Mouse (Mus musculus) intestine, embryonic 16.5 days (tissue): ENCODE data around the gene Llgl2. TPM values are rescaled to one million over a fixed set of nuclear protein-coding genes. Genes with fewer than 3 reads are reported as not detected.
"Not testable (repeated sequence)": the region's sequence is repeated elsewhere in the genome, so short reads cannot be mapped to it uniquely, and the experiment has no call there.

Experiments used
- ATAC-seq: fragments of 200-750 bp; cut with Nextera tagmentation; 2 replicates; pipeline ENCODE4 v1.8.0; 2017; ENCODE audit warnings: moderate TSS enrichment, moderate library complexity
- H3K27ac ChIP-seq: fragments of 300-500 bp; sonication (generic); 2 replicates; pipeline ENCODE4 v1.5.1; 2014; ENCODE audit warnings: mild to moderate bottlenecking, low read length
- H3K27me3 ChIP-seq: fragments of 300-500 bp; sonication (generic); replicated peaks from 2 replicates; pipeline ENCODE4 v1.6.1; 2014; ENCODE audit warnings: low read length, control low read depth, mixed read lengths; ENCODE audit not compliant: control insufficient read depth, insufficient read depth
- H3K36me3 ChIP-seq: fragments of 300-500 bp; sonication (generic); 2 replicates; pipeline ENCODE4 v1.6.1; 2014; ENCODE audit warnings: low read length, control low read depth; ENCODE audit not compliant: control insufficient read depth, insufficient read depth
- H3K4me1 ChIP-seq: fragments of 300-500 bp; sonication (generic); 2 replicates; pipeline ENCODE4 v1.6.1; 2014; ENCODE audit warnings: low read length, control low read depth, mixed read lengths; ENCODE audit not compliant: control insufficient read depth, insufficient read depth
- H3K4me2 ChIP-seq: fragments of 300-500 bp; sonication (generic); 2 replicates; pipeline ENCODE4 v1.6.1; 2014; ENCODE audit warnings: low read depth, low read length, control low read depth
- H3K4me3 ChIP-seq: fragments of 300-500 bp; sonication (generic); 2 replicates; pipeline ENCODE4 v1.5.1; 2014; ENCODE audit warnings: mild to moderate bottlenecking, low read length
- H3K9ac ChIP-seq: fragments of 300-500 bp; sonication (generic); 2 replicates; pipeline ENCODE4 v1.6.1; 2014; ENCODE audit warnings: low read depth, low read length
- H3K9me3 ChIP-seq: fragments of 300-500 bp; sonication (generic); 2 replicates; pipeline ENCODE4 v1.6.1; 2016; ENCODE audit warnings: low read length, control low read depth; ENCODE audit not compliant: control insufficient read depth
- WGBS: fragments of 180-500 bp; shearing (Covaris S2); extraction: QIAGEN DNeasy Blood & Tissue Kit; methylation state at CpG from one replicate; pipeline ENCODE4 v1.1.7; 2014; 5-methylcytosine and 5-hydroxymethylcytosine counted together
- polyA plus RNA-seq: library from polyadenylated mRNA; unstranded; fragments of >200 nt; fragmentation: Nextera tagmentation; extraction: Ambion mirVana; gene quantifications from 2 replicates; pipeline ENCODE4 v1.2.1, GENCODE M21; 2015

Llgl2 gene
- polyA plus RNA-seq, 1 experiment from 2014 or later = 102 TPM

DNA sequence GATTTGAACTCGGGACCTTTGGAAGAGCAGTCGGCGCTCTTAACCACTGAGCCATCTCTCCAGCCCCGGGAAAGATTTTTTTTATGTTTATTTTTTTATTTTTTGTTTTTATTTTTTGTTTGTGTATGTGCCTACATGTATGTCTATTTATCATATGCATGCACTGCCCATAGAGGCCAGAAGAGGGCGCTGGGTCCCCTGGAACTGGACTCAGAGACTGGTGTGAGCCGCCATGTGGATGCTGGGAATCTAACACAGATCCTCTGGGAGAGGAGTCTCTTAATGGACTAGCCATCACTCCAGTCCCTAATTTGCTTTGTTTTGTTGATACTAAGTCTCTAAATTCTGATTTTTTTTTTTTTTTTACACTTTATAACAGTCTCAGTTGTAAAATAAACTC lies 17.2 kb downstream of the Llgl2 start:
- no peak overlapping the region for H3K4me2 ChIP-seq
- ATAC-seq = no peak
- H3K4me1 ChIP-seq = peaks cover 69% of the 10 kb centered on the region
- WGBS = 85% methylated on average over 6 of the region's 6 CpGs
- H3K9ac ChIP-seq = no peak overlapping the region
- peaks cover 17% of the 10 kb centered on the region for H3K36me3 ChIP-seq
- peak overlapping the region; percentile 93; the same call in 1 of the 2 replicates for H3K27ac ChIP-seq
- no peaks in the 10 kb centered on the region for H3K9me3 ChIP-seq
- H3K4me3 ChIP-seq = no peak overlapping the region
- H3K27me3 ChIP-seq = no peaks in the 10 kb centered on the region

- 10% methylated on average over 6 of the region's 6 CpGs for WGBS
- Histone ChIP-seq H3K27me3 (no peaks in the 10 kb centered on the region), H3K9ac (peak overlapping the region; percentile 57), H3K36me3 (peaks cover 22% of the 10 kb centered on the region), H3K27ac (peak overlapping the region; percentile 93), H3K4me2 (peak overlapping the region; percentile 40), H3K4me3 (peak overlapping the region; percentile 7; the same call in 1 of the 2 replicates), H3K4me1 (peaks cover 60% of the 10 kb centered on the region), H3K9me3 (no peaks in the 10 kb centered on the region)
- ATAC-seq = peak; percentile 65
Measured at GRCm38 (mm10) chr11:115841961-115842550, 18.2 kb downstream of the Llgl2 start.

GRCm38 (mm10) chr11:115843141-115843890 lies 19.5 kb downstream of the Llgl2 start:
- Histone ChIP-seq H3K4me3 (no peak overlapping the region), H3K9ac (peak overlapping the region; percentile 57), H3K27me3 (no peaks in the 10 kb centered on the region), H3K4me2 (0 out of 2 replicates have a peak overlapping the region, but pooled peaks have one; percentile 2), H3K4me1 (peaks cover 48% of the 10 kb centered on the region), H3K36me3 (peaks cover 24% of the 10 kb centered on the region), H3K27ac (peak overlapping the region; percentile 93), H3K9me3 (no peaks in the 10 kb centered on the region)
- 68% methylated on average over 13 of the region's 14 CpGs for WGBS
- ATAC-seq = peak; percentile 1; the same call in 1 of the 2 replicates

DNA sequence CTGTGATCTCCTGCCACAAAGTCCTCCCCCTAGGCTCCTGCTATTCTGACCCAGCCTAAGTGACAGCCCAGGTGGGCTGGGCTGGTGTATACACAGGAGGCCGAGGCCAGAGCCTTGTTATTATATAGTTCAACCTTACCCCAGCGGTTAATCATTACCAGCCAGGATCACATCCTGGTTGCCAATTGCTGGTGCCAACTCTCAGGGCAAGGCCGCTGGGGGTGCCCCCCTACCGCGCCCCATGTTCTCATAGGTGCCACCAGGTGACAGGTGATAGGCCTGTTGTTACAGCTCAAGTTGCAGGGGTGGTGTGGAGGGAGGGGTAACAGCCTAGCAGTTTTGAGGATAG lies 20.0 kb downstream of the Llgl2 start:
- Histone ChIP-seq H3K4me2 (0 out of 2 replicates have a peak overlapping the region, but pooled peaks have one; percentile 10), H3K36me3 (peaks cover 24% of the 10 kb centered on the region), H3K27ac (peak overlapping the region; percentile 93), H3K27me3 (no peaks in the 10 kb centered on the region), H3K9me3 (no peaks in the 10 kb centered on the region), H3K9ac (peak overlapping the region; percentile 14; the same call in 1 of the 2 replicates), H3K4me3 (no peak overlapping the region), H3K4me1 (peaks cover 43% of the 10 kb centered on the region)
- 68% methylated on average over 5 of the region's 5 CpGs for WGBS
- peak; percentile 93 for ATAC-seq

GRCm38 (mm10) chr11:115844240-115844639 lies 20.4 kb downstream of the Llgl2 start:
- peaks cover 39% of the 10 kb centered on the region for H3K4me1 ChIP-seq
- peak; percentile 7; the same call in 1 of the 2 replicates for ATAC-seq
- H3K9me3 ChIP-seq = no peaks in the 10 kb centered on the region
- H3K27me3 ChIP-seq = no peaks in the 10 kb centered on the region
- peak overlapping the region; percentile 93 for H3K27ac ChIP-seq
- peaks cover 27% of the 10 kb centered on the region for H3K36me3 ChIP-seq
- 0 out of 2 replicates have a peak overlapping the region, but pooled peaks have one; percentile 10 for H3K4me2 ChIP-seq
- H3K9ac ChIP-seq = peak overlapping the region; percentile 14; the same call in 1 of the 2 replicates
- 58% methylated on average over 8 of the region's 8 CpGs for WGBS
- H3K4me3 ChIP-seq = no peak overlapping the region

DNA sequence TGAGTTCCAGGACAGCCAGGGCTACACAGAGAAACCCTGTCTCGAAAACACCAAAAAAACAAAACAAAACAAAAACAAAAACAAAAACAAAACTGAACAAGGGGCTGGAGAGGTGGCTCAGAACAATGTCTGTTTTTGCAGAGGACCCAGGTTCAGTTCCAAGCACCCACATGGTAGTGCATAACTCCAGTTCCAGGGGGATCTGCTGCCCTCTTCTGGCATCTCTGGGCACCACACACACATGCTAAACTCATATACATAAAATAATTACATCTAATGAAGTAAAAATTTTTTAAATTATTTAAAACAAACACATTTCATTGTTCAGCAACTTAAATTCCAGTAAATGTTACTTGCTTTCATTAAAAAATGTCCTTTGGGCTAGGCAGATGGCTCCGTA lies 22.0 kb downstream of the Llgl2 start:
- no peaks in the 10 kb centered on the region for H3K27me3 ChIP-seq
- no peaks in the 10 kb centered on the region for H3K9me3 ChIP-seq
- H3K9ac ChIP-seq = no peak overlapping the region
- ATAC-seq = no peak
- WGBS = 99% methylated on average over 2 of the region's 2 CpGs
- H3K4me3 ChIP-seq = no peak overlapping the region
- peaks cover 30% of the 10 kb centered on the region for H3K4me1 ChIP-seq
- no peak overlapping the region for H3K27ac ChIP-seq
- peaks cover 36% of the 10 kb centered on the region for H3K36me3 ChIP-seq
- H3K4me2 ChIP-seq = no peak overlapping the region

- Histone ChIP-seq H3K36me3 (peaks cover 16% of the 10 kb centered on the region), H3K9me3 (no peaks in the 10 kb centered on the region), H3K4me2 (no peak overlapping the region), H3K27me3 (peaks cover 19% of the 10 kb centered on the region), H3K27ac (no peak overlapping the region), H3K9ac (no peak overlapping the region), H3K4me3 (no peak overlapping the region), H3K4me1 (peaks cover 9% of the 10 kb centered on the region; the same call in 1 of the 2 replicates)
- no peak for ATAC-seq
- WGBS = 76% methylated on average over 6 of the region's 6 CpGs
Measured at GRCm38 (mm10) chr11:115854674-115855073, 30.8 kb downstream of the Llgl2 start.

GRCm38 (mm10) chr11:115857146-115857545 lies 33.3 kb downstream of the Llgl2 start:
- H3K9me3 ChIP-seq, H3K36me3 ChIP-seq, H3K4me3 ChIP-seq, H3K4me2 ChIP-seq, H3K27ac ChIP-seq, ATAC-seq, H3K9ac ChIP-seq: not testable (repeated sequence)
- Histone ChIP-seq H3K27me3 (peaks cover 31% of the 10 kb centered on the region), H3K4me1 (peaks cover 11% of the 10 kb centered on the region; the same call in 1 of the 2 replicates)
- 89% methylated on average over 4 of the region's 4 CpGs for WGBS

DNA sequence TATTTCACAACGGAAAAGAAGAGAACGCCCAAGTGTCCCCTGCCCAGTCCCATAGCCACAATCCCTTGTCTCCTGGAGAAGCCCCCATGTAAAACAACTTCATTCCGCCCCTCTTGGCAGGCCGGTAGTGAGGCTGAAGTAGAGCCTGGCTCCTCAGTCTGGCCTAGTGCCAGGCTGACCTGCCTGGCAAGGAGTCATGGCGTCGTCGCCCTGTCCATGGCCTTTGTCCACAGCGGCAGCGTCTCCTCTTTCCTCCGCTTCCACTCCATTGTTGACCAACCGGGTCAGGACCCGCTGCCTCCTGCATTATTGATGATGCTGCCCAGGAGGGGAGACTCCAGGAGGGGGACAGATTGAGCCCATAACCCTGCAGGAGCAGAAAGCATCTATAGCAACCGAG lies 34.1 kb downstream of the Llgl2 start:
- ATAC-seq = no peak
- no peak overlapping the region for H3K27ac ChIP-seq
- H3K27me3 ChIP-seq = peaks cover 31% of the 10 kb centered on the region
- H3K4me1 ChIP-seq = peaks cover 11% of the 10 kb centered on the region; the same call in 1 of the 2 replicates
- H3K4me3 ChIP-seq = no peak overlapping the region
- H3K9ac ChIP-seq = no peak overlapping the region
- 52% methylated on average over 13 of the region's 13 CpGs for WGBS
- H3K36me3 ChIP-seq = peaks cover 5% of the 10 kb centered on the region; the same call in 1 of the 2 replicates
- no peaks in the 10 kb centered on the region for H3K9me3 ChIP-seq
- no peak overlapping the region for H3K4me2 ChIP-seq
